Mouse (Mus musculus): ENCODE measurements around the gene Gm47791.

Gm47791 gene

GRCm38 (mm10) chr1:82724339-82725025, 46.6 kb downstream of the Gm47791 start, which contains the start of gene Mff:
TSS of gene Mff (plus strand) at chr1:82724890.
- peak; percentile 88 to 94 for DNase-seq (ENCODE audit: low spot score in 2 of 2)
